Mouse (Mus musculus) mammary gland, adult 2 months (tissue): ENCODE data around the gene Rad1. TPM values are rescaled to one million over a fixed set of nuclear protein-coding genes. Genes with fewer than 3 reads are reported as not detected.

ENCODE experiments used
- polyA plus RNA-seq: library from polyadenylated mRNA; depleted of rRNA; stranded (reverse); fragments of >200 nt; gene quantifications from 2 replicates; pipeline ENCODE4 v1.2.3, GENCODE M21; 2012; ENCODE audit warnings: low replicate concordance; rRNA removed

The Rad1 gene
- 6.8 and 8.4 TPM in 2 replicates for polyA plus RNA-seq

DNA sequence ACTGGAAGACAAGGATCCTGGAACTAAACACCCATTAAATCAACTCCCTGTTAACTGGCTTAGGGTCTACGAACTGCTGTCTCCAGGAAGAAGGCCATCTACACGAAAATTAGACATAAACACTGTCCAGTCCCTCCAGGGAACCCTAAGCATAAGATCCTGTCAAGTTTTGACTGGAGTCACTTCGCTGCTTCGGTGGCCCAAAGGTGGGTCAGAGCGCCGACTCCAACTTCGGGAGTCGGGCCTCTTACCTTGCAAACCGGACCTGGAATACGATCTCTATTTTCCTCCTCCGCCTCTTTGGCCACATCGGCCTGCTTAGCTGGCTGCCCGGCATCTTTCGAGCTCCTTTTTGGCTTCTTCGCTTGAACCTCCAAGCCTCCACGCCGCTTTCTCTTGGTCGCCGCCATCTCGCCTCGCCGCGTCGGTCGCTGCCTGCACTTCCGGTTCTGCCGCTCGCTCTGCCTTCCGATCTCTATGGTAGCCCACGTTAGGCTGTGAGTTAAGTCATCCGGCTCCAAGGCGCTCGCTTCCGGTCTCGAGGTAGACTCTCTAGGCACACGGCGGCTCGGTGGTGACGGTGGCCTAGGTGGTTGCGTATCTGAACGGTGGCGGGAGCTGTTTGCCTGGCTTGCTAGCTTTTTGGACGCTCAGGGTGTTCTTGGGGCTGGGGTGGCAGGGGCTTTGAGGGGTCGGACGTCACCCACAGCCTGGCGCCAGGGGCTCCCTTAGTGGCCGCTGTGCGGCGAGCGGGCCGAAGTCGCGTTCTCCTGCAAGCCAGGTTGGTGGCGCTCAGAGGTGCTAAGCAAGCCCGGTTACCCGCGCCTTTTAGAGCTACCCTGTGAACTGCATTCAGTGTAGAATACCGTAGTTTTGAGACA, at the start of gene Rad1, which contains the start of gene Brix1:
Gene Rad1, plus strand, starts transcription at position 535 of the 881 bp plus-strand sequence.
Gene Brix1, minus strand, starts transcription at position 464 of the 881 bp plus-strand sequence.

DNA sequence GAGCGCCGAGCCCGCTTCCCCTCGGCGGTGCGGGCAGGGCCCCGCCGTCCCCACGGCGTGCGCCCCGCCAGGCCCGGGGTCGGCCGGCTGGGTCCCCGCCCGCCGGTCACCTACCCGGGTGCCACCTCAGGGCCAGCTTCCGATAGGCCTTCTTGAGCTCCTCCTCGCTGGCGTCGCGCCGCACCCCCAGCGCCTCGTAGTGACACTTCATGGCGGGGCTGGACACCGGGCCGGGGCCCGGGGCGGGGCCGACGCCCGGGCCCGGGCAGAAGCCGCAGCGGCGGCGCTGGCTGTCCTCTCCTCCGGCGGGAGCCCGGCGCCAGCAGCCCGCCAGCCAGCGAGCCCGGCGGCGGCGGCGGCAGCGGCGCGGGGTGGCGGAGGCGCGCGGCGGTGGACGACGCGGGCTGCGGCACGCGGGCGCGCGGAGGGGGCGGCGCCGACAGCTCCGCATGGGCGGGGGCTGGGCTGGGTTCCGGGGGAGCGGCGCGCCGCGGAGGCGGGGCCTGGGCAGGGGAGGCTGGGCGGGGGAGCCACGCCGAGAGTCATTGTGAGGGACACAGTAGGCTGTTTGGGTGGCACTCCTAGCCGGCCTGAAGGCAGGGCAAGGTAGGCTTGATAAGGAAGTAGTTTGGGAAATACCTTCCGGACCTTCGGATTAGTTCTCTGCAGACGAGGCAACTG, 15.5 kb upstream of the Rad1 start, which contains the start of gene Dnajc21:
Gene Dnajc21, minus strand, starts transcription at position 366 of the 681 bp plus-strand sequence.

Other genes with a start within 250 kb of the Rad1 start
- not detected in 2 replicates for gene Gm21973, start 160.6 kb upstream of the Rad1 start, polyA plus RNA-seq
- gene Agxt2, start 127.5 kb upstream of the Rad1 start, polyA plus RNA-seq, result 0.32 and 0.45 TPM in 2 replicates
- gene Dnajc21, start 15.5 kb upstream of the Rad1 start, polyA plus RNA-seq, result 0.69 and 0.81 TPM in 2 replicates
- 0.53 and 2.2 TPM in 2 replicates for gene Brix1, start 71 bp upstream of the Rad1 start, polyA plus RNA-seq
- not detected in 2 replicates for gene Ttc23l, start 72.7 kb downstream of the Rad1 start, polyA plus RNA-seq
- gene Rai14, start 228.6 kb downstream of the Rad1 start, polyA plus RNA-seq, result 1.4 and 2.3 TPM in 2 replicates